Mouse (Mus musculus): ENCODE measurements around the gene Foxp4.
A peak's percentile ranks its signal among the peaks of the same experiment; 100 is the strongest.

The Foxp4 gene

GRCm38 (mm10) chr17:47850639-47851314 lies 73.7 kb downstream of the Foxp4 start:
- no peak for DNase-seq

GRCm38 (mm10) chr17:47850035-47850434 lies 74.4 kb downstream of the Foxp4 start:
- peak in 1 of 2 experiments; percentile 44 for DNase-seq

- no peak for DNase-seq
Measured at GRCm38 (mm10) chr17:47847985-47848384, 76.5 kb downstream of the Foxp4 start.

DNA sequence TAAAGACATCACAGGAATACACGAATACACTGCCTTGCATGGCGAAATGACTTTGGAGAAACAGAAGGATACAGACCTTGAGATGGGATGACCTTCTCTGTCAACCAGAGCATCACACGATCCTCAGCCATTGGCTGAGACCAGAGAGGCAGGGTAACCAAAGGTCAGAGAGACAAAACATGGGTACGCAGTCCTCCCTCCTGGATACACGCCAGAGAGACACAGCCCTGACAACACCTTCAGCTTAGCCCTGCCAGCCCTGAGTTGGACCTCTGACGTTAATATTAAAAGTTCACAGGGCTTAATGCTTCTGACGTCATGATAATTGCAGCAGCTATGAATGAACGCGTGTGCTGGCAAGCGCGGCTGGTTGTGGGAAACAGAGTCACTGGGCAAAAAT lies 78.8 kb downstream of the Foxp4 start:
- no peak for DNase-seq

DNA sequence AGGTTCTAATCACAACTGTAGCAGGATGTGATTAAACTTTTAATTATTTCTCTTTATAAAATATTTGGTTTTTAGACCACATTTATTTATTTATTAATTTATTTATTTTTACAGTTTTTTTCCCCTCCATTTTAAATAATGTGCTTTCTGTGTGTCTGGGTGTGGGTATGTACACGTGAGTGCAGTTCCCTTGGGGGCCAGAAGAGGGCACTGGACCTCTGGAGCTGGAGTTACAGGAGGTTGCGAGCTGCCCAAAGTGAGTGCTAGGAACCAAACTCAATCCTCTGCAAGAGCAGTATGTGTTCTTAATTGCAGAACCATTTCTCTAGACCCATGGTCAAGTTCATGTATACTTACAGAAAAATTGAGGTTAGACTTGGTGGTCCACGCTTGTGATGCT lies 81.0 kb downstream of the Foxp4 start:
- DNase-seq, result no peak

GRCm38 (mm10) chr17:47841931-47842623 lies 82.4 kb downstream of the Foxp4 start:
- DNase-seq, result peak; percentile 56 to 61

DNA sequence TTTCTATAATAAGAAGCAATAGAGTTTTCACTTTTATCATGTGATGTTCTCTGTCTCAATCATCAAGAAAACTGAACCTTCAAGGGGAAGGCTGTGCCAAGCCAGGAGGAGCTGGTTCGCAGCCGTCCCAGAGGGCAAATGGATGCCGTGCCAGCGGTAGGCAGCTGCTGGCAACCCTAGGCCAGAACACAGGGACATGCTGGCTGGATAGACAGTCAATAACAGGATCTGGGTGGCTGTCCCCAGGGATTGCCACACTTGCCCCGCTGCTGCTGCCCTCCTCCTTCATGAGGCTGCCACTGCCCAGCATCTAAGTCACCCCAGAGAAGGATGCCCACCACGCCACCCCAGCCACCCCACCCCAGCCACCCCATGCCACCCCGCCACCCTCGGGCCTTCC lies 82.9 kb downstream of the Foxp4 start:
- no peak for DNase-seq

DNA sequence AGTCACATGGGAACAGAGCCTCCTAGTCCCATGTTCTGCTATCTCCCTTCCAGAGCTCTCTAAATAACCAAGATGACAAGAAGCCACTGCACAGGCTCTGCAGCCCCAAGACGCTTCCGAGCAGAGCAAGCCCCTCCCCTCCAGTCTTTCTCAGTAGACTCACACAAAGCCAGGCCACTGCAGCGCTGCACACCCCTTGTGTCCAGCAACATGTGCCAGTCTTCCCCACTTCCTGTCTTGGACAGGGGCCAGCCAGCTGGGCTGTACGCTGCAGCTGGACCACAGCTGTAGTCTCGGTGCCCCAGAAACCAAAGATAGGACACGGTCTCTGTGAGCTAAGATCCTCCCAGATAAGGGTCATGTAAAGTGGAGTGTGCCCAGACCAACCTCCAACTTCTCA lies 86.6 kb downstream of the Foxp4 start:
- DNase-seq, result no peak

- no peak for DNase-seq
Measured at GRCm38 (mm10) chr17:47834482-47834767, 90.0 kb downstream of the Foxp4 start, which contains the start of gene Mdfi. Gene Mdfi (minus strand): TSS chr17:47834691.

DNA sequence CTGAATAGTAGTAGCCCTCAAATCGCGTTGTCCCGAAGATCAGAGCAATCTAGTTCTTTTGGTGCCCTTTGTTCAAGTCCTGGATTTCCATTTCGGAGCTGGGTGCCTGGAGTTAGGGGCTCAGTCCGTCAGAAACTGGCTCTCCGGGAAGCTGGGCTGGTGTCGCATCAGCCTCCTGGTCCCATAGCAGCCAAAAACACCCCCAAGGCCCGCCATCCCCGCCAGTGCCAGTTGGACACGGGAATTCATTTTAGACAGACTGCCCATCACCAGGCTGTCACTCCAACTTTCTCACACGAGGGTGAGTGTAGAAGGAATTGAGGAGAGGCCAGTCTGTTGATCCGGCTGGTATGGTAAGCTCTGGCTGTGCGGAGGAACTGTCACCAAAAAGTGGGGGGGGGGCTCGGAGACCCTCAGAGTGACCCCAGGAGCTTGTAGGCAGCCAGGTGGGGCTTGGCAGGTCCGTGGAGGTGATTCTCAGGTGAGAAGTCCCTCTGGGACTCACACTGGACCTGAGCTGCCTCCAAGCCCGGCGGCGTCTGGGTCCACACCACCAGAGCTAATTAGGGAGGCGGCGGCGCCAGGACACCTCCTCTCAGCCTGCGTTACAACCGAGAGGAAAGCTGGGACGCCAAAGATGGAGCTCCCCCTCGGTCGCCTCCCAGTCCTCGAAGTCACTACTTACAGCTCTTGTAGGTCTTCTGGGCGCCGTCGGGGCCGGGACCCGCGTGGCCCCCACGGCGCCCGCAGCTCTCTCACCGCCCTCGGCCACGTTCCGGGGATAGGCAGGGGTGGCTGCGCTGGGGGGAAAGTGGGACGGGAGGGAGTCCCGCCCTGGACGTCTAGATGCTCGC lies 90.6 kb downstream of the Foxp4 start:
- DNase-seq, result no peak

GRCm38 (mm10) chr17:47833029-47833627 lies 91.3 kb downstream of the Foxp4 start:
- DNase-seq, result no peak

- no peak for DNase-seq
Measured at GRCm38 (mm10) chr17:47832501-47833028, 91.9 kb downstream of the Foxp4 start.

DNA sequence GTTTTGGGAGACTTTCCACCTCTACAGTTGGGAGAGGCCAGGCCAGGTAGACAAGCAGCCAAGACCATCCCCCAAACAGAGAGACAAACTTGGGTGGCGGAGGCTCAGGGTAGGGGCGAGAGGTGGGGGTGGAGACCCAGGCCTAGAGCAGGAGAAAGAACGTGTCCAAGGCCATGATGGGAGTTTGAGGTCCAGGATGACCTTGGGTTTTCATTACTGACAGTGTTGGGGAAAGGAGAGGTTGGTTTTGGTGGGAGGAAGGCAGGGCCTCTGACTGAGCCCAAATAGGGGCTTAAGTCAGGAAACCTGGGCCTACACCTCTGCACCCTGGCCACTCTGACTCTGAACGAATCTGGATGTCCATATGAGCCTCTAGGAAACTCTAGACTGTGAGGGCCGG lies 92.7 kb downstream of the Foxp4 start:
- no peak for DNase-seq

- DNase-seq, result no peak
Measured at GRCm38 (mm10) chr17:47831161-47831560, 93.3 kb downstream of the Foxp4 start.

- DNase-seq, result no peak
Measured at GRCm38 (mm10) chr17:47821339-47821738, 103.1 kb downstream of the Foxp4 start.

GRCm38 (mm10) chr17:47818038-47818725 lies 106.3 kb downstream of the Foxp4 start:
- DNase-seq, result no peak
